Mouse (Mus musculus) heart, embryonic 16.5 days (tissue): Measurements from ENCODE around the gene Tgoln1. TPM values are rescaled to one million over a fixed set of nuclear protein-coding genes. Genes with fewer than 3 reads are reported as not detected.

Experiments
- ATAC-seq: fragments of 200-750 bp; cut with Nextera tagmentation; replicated peaks from 2 replicates; pipeline ENCODE4 v1.8.0; 2017; ENCODE audit warnings: moderate number of reproducible peaks; ENCODE audit not compliant: insufficient read depth, low FRiP score; ENCODE audit errors: extremely low read depth
- H3K27ac ChIP-seq: fragments of 300-500 bp; sonication (generic); 2 replicates; pipeline ENCODE4 v1.5.1; 2014; ENCODE audit warnings: mild to moderate bottlenecking, low read length, control low read depth, moderate library complexity
- H3K27me3 ChIP-seq: fragments of 300-500 bp; sonication (generic); 2 replicates; pipeline ENCODE4 v1.6.1; 2014; ENCODE audit warnings: low read length, mixed read lengths; ENCODE audit not compliant: control insufficient read depth, insufficient read depth
- H3K36me3 ChIP-seq: fragments of 300-500 bp; sonication (generic); 2 replicates; pipeline ENCODE4 v1.6.1; 2014; ENCODE audit not compliant: control insufficient read depth, insufficient read depth
- H3K4me1 ChIP-seq: fragments of 300-500 bp; sonication (generic); 2 replicates; pipeline ENCODE4 v1.6.1; 2014; ENCODE audit warnings: low read length, mixed read lengths; ENCODE audit not compliant: control insufficient read depth, insufficient read depth
- H3K4me2 ChIP-seq: fragments of 300-500 bp; sonication (generic); 2 replicates; pipeline ENCODE4 v1.6.1; 2014; ENCODE audit warnings: low read depth, mild to moderate bottlenecking, control low read depth, low read length
- H3K4me3 ChIP-seq: fragments of 300-500 bp; sonication (generic); 2 replicates; pipeline ENCODE4 v1.5.1; 2014; ENCODE audit warnings: mild to moderate bottlenecking, control low read depth, low read length
- H3K9ac ChIP-seq: fragments of 300-500 bp; sonication (generic); 2 replicates; pipeline ENCODE4 v1.6.1; 2014; ENCODE audit warnings: low read length, control low read depth
- H3K9me3 ChIP-seq: fragments of 300-500 bp; sonication (generic); replicated peaks from 2 replicates; pipeline ENCODE4 v1.6.1; 2016; ENCODE audit warnings: low read length; ENCODE audit not compliant: control insufficient read depth
- WGBS: fragments of 180-500 bp; shearing (Covaris S2); extraction: QIAGEN DNeasy Blood & Tissue Kit; methylation state at CpG from one replicate; pipeline ENCODE4 v1.1.7; 2014; 5-methylcytosine and 5-hydroxymethylcytosine counted together
- polyA plus RNA-seq: library from polyadenylated mRNA; unstranded; fragments of >200 nt; fragmentation: Nextera tagmentation; extraction: Ambion mirVana; gene quantifications from 2 replicates; pipeline ENCODE4 v1.2.1, GENCODE M21; 2015

The Tgoln1 gene
- polyA plus RNA-seq, 1 experiment from 2014 or later = 26.2 TPM

- H3K27me3 ChIP-seq = no peaks in the 10 kb centered on the region
- no peak for ATAC-seq
- no peak overlapping the region for H3K27ac ChIP-seq
- no peak overlapping the region for H3K4me2 ChIP-seq
- no peaks in the 10 kb centered on the region for H3K9me3 ChIP-seq
- no peak overlapping the region for H3K9ac ChIP-seq
- no peak overlapping the region for H3K4me3 ChIP-seq
- H3K4me1 ChIP-seq = peaks cover 2% of the 10 kb centered on the region; the same call in 1 of the 2 replicates
- H3K36me3 ChIP-seq = peaks cover 2% of the 10 kb centered on the region; the same call in 1 of the 2 replicates
- 85% methylated on average over 10 of the region's 10 CpGs for WGBS
Observed at GRCm38 (mm10) chr6:72568736-72569135, 48.1 kb downstream of the Tgoln1 start.

GRCm38 (mm10) chr6:72567508-72567907 lies 49.3 kb downstream of the Tgoln1 start:
- H3K4me1 ChIP-seq = peaks cover 2% of the 10 kb centered on the region; the same call in 1 of the 2 replicates
- H3K27me3 ChIP-seq = no peaks in the 10 kb centered on the region
- whole genome bisulfite sequencing = 83% methylated on average over 5 of the region's 5 CpGs
- H3K36me3 ChIP-seq = no peaks in the 10 kb centered on the region; the same call in 1 of the 2 replicates
- H3K27ac ChIP-seq = no peak overlapping the region
- H3K9me3 ChIP-seq = no peaks in the 10 kb centered on the region
- no peak overlapping the region for H3K9ac ChIP-seq
- H3K4me2 ChIP-seq = no peak overlapping the region
- no peak overlapping the region for H3K4me3 ChIP-seq
- ATAC-seq = no peak

- no peak overlapping the region for H3K4me2 ChIP-seq
- H3K27me3 ChIP-seq = no peaks in the 10 kb centered on the region
- WGBS = 2% methylated on average over 4 of the region's 4 CpGs
- no peaks in the 10 kb centered on the region for H3K9me3 ChIP-seq
- peaks cover 2% of the 10 kb centered on the region; the same call in 1 of the 2 replicates for H3K4me1 ChIP-seq
- peak overlapping the region; percentile 12; the same call in 1 of the 2 replicates for H3K9ac ChIP-seq
- H3K36me3 ChIP-seq = no peaks in the 10 kb centered on the region; the same call in 1 of the 2 replicates
- no peak overlapping the region for H3K4me3 ChIP-seq
- peak; percentile 59; the same call in 1 of the 2 replicates for ATAC-seq
- no peak overlapping the region for H3K27ac ChIP-seq
Observed at GRCm38 (mm10) chr6:72566044-72566443, 50.8 kb downstream of the Tgoln1 start.

- Histone ChIP-seq H3K4me1 (peaks cover 2% of the 10 kb centered on the region; the same call in 1 of the 2 replicates), H3K9me3 (no peaks in the 10 kb centered on the region), H3K27me3 (no peaks in the 10 kb centered on the region), H3K4me3 (no peak overlapping the region), H3K9ac (no peak overlapping the region; the same call in 1 of the 2 replicates), H3K36me3 (no peaks in the 10 kb centered on the region; the same call in 1 of the 2 replicates), H3K4me2 (no peak overlapping the region), H3K27ac (no peak overlapping the region)
- peak; percentile 14; the same call in 1 of the 2 replicates for ATAC-seq
- WGBS = 66% methylated on average over 7 of the region's 7 CpGs
Observed at GRCm38 (mm10) chr6:72565506-72565905, 51.3 kb downstream of the Tgoln1 start.

GRCm38 (mm10) chr6:72562894-72563293 lies 53.9 kb downstream of the Tgoln1 start:
- H3K27me3 ChIP-seq = no peaks in the 10 kb centered on the region
- ATAC-seq = no peak
- H3K36me3 ChIP-seq = no peaks in the 10 kb centered on the region; the same call in 1 of the 2 replicates
- 82% methylated on average over 5 of the region's 5 CpGs for WGBS
- no peak overlapping the region for H3K9ac ChIP-seq
- no peaks in the 10 kb centered on the region for H3K9me3 ChIP-seq
- no peak overlapping the region for H3K4me3 ChIP-seq
- H3K4me1 ChIP-seq = peaks cover 2% of the 10 kb centered on the region; the same call in 1 of the 2 replicates
- no peak overlapping the region for H3K27ac ChIP-seq
- H3K4me2 ChIP-seq = no peak overlapping the region

GRCm38 (mm10) chr6:72562486-72562885 lies 54.3 kb downstream of the Tgoln1 start:
- no peak overlapping the region for H3K27ac ChIP-seq
- ATAC-seq = 0 out of 2 replicates have a peak, but pooled peaks have one; percentile 7
- H3K9ac ChIP-seq = no peak overlapping the region
- H3K4me3 ChIP-seq = no peak overlapping the region
- H3K9me3 ChIP-seq = no peaks in the 10 kb centered on the region
- no peak overlapping the region for H3K4me2 ChIP-seq
- H3K4me1 ChIP-seq = peaks cover 2% of the 10 kb centered on the region; the same call in 1 of the 2 replicates
- H3K36me3 ChIP-seq = no peaks in the 10 kb centered on the region
- H3K27me3 ChIP-seq = no peaks in the 10 kb centered on the region
- 59% methylated on average over 6 of the region's 6 CpGs for WGBS

GRCm38 (mm10) chr6:72560801-72561200 lies 56.0 kb downstream of the Tgoln1 start:
- ATAC-seq = no peak
- Histone ChIP-seq H3K27me3 (no peaks in the 10 kb centered on the region), H3K4me3 (no peak overlapping the region), H3K36me3 (no peaks in the 10 kb centered on the region), H3K4me2 (no peak overlapping the region), H3K27ac (no peak overlapping the region), H3K9me3 (no peaks in the 10 kb centered on the region), H3K9ac (no peak overlapping the region), H3K4me1 (peaks cover under 1% of the 10 kb centered on the region; the same call in 1 of the 2 replicates)
- WGBS = 83% methylated on average over 8 of the region's 8 CpGs

Other genes with a start within 250 kb of the Tgoln1 start
- 40.1 and 46.0 TPM in 2 replicates for gene Vamp5, start 236.5 kb downstream of the Tgoln1 start, polyA plus RNA-seq
- gene Vamp8, start 226.3 kb downstream of the Tgoln1 start, polyA plus RNA-seq = 134 and 139 TPM in 2 replicates
- 28.9 and 29.5 TPM in 2 replicates for gene Ggcx, start 202.7 kb downstream of the Tgoln1 start, polyA plus RNA-seq
- gene Mat2a, start 177.4 kb downstream of the Tgoln1 start, polyA plus RNA-seq = 305 and 318 TPM in 2 replicates
- gene Sh2d6, start 95.3 kb downstream of the Tgoln1 start, polyA plus RNA-seq = 0.16 TPM in 1 of 2 replicates, not detected in the other
- gene Capg, start 72.6 kb downstream of the Tgoln1 start, polyA plus RNA-seq = 32.3 and 32.8 TPM in 2 replicates
- 13.8 and 15.2 TPM in 2 replicates for gene Elmod3, start 18.6 kb downstream of the Tgoln1 start, polyA plus RNA-seq
- 25.3 and 30.5 TPM in 2 replicates for gene Retsat, start 18.5 kb downstream of the Tgoln1 start, polyA plus RNA-seq
- 13.6 and 14.0 TPM in 2 replicates for gene Tcf7l1, start 172.3 kb upstream of the Tgoln1 start, polyA plus RNA-seq